Mouse (Mus musculus) c-Kit-positive CD71-positive TER-119-positive erythroid progenitor cells, embryonic 14.5 days (primary cell): Measurements from ENCODE around the gene Vmn2r61.

Experiments
- DNase-seq: peaks from one replicate; pipeline ENCODE4 v3.0.0-alpha.2; 2013; ENCODE audit warnings: low spot score

Vmn2r61 gene

DNA sequence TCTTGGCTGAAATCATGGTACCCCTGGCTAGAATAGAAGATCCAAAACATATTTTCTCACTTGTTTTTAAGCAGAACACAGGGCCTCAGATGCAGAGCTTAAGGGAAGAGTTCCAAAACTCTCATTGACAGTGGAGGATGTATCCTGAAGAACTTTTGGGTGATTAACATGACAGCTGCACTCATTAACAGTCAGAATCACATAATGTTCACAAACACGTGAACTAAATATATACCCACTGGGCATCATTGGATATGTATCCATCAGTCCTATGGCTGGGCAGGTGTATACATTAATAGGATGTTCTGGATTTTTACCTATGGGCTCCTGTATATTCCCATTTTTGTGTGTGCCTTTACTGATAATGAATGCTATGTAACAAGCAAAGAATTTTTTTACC lies at the start of gene Vmn2r61:
Gene Vmn2r61, plus strand, starts transcription at position 301 of the 400 bp plus-strand sequence.
- DNase-seq = no peak
